Mouse (Mus musculus): Measurements from ENCODE around the gene Ptgir. TPM values are rescaled to one million over a fixed set of nuclear protein-coding genes. Genes with fewer than 3 reads are reported as not detected.
A peak's percentile ranks its signal among the peaks of the same experiment; 100 is the strongest.

The Ptgir gene
- polyA plus RNA-seq, 1 experiment from 2014 or later, result 2.2 TPM

DNA sequence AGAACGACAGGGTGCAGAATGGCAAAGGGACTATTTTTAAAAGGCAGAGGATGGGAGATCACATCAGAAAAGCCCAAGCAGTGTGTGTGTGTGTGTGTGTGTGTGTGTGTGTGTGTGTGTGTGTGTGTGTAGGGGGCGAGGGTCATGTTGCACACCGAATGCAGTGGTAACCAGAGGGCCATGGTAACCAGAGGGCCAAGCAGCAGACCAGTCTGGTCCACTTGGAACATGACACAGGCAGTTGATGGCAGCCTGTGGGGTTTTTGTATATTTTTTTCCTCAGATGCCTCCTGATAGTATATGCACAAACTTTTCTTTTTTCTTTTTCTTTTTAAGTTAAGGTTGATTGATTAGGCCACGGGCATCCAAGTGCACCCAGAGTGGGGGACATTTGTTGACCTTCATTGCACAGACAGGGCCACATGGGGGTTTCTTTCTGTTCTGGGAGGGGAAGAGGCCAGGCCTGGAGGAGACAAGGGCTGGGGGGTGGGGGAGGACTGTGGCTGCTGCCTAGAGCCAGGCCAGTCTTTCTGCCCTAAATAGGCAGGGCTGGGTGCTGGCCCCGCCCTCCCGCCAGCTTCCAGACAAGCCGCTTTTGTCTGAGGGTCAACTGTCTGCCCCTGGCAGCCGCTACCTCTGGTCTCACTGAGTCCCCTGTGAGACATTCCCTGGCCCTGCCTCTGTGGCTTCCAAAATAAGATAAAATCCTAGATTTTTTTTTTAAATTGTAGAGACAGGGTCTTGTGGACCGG is 26.3 kb upstream of the Ptgir start:
- H3K79me2 ChIP-seq (ENCODE audit: inconsistent target), result no peaks in the 10 kb centered on the region
- H3K4me3 ChIP-seq (ENCODE audit: inconsistent target), result no peak overlapping the region
- WGBS (ENCODE audit: missing documents), result 88% methylated on average over 9 of the region's 9 CpGs
- H3K36me3 ChIP-seq (ENCODE audit: inconsistent target), result no peaks in the 10 kb centered on the region
- H3K27ac ChIP-seq, result no peak overlapping the region

DNA sequence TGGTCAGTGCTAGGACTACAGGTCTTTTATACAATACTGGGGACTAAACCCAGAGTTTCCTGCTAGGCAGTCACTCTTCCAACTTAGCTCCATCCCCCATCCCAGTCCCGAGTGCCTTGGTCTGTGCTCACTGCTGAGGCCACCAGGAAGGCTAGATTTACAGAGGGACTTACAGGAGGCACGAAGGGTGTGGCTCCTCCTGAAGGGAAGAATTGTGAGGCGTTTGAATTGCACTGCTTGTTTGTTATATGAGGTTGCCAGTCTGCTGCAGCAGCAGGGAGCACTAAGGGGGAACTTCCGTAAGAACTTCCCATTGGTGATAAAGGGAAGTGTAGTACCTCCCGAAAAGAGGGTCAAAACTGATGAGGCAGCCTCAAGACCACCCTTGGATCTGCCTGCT is 25.7 kb upstream of the Ptgir start:
- Histone ChIP-seq H3K4me3 (ENCODE audit: inconsistent target) (no peak overlapping the region), H3K36me3 (ENCODE audit: inconsistent target) (no peaks in the 10 kb centered on the region), H3K27ac (no peak overlapping the region), H3K79me2 (ENCODE audit: inconsistent target) (no peaks in the 10 kb centered on the region)
- WGBS (ENCODE audit: missing documents), result 18% methylated on average over 5 of the region's 5 CpGs

DNA sequence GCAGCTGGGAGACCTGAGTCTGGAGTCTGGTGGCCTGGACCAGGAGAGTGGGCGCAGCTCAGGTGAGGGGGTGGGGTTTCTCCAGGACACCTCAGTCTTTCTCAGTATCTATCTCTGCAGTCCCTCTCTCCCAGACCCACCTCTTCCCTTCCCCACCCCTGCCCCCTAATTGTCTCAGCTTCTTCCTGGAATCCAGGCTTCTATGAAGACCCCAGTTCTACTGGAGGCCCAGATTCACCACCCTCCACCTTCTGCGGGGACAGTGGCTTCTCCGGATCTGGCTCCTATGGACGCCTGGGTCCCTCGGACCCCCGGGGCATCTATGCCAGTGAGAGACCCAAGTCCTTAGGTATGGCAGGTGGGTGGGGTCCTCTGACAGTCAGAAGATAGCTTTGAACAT is 23.1 kb upstream of the Ptgir start:
- Histone ChIP-seq H3K27ac (no peak overlapping the region), H3K79me2 (ENCODE audit: inconsistent target) (no peaks in the 10 kb centered on the region), H3K4me3 (ENCODE audit: inconsistent target) (no peak overlapping the region), H3K36me3 (ENCODE audit: inconsistent target) (no peaks in the 10 kb centered on the region)
- WGBS (ENCODE audit: missing documents), result 87% methylated on average over 3 of the region's 6 CpGs

DNA sequence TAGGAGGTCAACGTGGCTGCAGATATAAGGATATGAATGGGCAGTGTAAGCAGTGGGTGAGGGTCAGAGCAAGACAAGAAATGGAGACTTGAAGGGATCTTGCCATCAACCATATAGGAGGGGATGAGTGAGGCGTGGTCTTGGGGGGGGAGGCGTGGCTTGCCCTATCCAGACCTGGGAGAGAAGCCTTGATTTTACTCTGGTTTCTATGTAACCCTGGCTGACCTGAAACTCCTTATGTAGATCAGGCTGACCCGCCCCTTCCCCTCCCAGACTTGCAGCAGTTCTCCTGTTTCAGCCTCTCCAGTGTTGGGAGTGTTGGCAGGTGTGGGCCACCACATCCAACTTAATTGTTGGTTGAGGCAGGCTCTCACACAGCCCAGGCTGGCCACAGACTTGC is 22.0 kb upstream of the Ptgir start:
- H3K27ac ChIP-seq, result no peak overlapping the region
- H3K79me2 ChIP-seq (ENCODE audit: inconsistent target), result no peaks in the 10 kb centered on the region
- 67% methylated on average over 4 of the region's 4 CpGs for WGBS (ENCODE audit: missing documents)
- no peaks in the 10 kb centered on the region for H3K36me3 ChIP-seq (ENCODE audit: inconsistent target)
- no peak overlapping the region for H3K4me3 ChIP-seq (ENCODE audit: inconsistent target)

DNA sequence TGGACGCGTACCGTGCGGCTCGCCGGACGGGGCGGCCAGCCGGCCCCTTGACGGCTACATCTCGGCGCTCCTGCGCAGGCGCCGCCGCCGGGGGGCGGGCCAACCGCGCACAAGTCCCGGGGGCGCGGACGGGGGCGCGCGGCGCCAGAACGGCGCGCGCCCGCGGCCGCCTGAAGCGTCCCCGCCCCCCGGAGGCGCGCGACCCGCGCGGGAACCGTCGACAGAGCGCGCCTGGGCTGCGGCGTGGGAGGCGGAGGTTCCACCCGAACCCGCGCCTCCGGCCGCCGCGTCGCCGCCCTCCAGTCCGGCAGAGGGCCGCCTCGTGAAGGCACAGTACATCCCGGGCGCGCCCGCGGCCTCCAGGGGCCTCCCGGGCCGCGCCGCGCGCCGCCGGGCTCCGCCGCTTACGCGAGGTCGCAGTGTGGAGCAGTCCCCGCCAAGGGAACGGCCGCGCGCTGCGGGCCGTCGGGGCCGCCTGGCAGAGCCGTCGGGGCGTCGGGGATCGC is 21.0 kb upstream of the Ptgir start:
- 22% methylated on average over 92 of the region's 95 CpGs for WGBS (ENCODE audit: missing documents)
- H3K4me3 ChIP-seq (ENCODE audit: inconsistent target), result no peak overlapping the region

DNA sequence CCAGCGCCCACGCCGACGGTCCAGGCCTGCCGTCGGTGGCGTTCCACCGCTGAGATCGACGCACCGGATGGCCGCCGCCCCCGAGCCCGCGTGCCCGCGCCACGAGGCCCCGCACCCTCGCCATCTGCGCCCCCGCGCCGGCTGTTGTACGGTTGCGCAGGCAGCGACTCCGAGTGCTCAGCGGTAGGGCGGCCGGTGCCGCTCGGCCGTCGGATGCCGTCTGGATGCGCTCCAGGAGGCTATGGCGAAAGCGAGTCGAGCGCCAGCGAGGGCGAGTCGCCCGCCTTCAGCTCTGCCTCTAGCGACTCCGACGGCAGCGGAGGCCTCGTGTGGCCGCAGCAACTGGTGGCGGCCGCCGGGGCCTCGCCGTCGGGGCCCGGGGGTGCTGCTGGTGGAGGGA is 20.4 kb upstream of the Ptgir start:
- no peaks in the 10 kb centered on the region for H3K36me3 ChIP-seq (ENCODE audit: inconsistent target)
- 65% methylated on average over 42 of the region's 59 CpGs for WGBS (ENCODE audit: missing documents)
- H3K79me2 ChIP-seq (ENCODE audit: inconsistent target), result no peaks in the 10 kb centered on the region
- H3K27ac ChIP-seq, result no peak overlapping the region
- no peak overlapping the region for H3K4me3 ChIP-seq (ENCODE audit: inconsistent target)

More for the DNA sequence above, 21.0 kb upstream of the Ptgir start:
- no peak overlapping the region for H3K27ac ChIP-seq
- H3K79me2 ChIP-seq (ENCODE audit: inconsistent target), result no peaks in the 10 kb centered on the region
- no peaks in the 10 kb centered on the region for H3K36me3 ChIP-seq (ENCODE audit: inconsistent target)

DNA sequence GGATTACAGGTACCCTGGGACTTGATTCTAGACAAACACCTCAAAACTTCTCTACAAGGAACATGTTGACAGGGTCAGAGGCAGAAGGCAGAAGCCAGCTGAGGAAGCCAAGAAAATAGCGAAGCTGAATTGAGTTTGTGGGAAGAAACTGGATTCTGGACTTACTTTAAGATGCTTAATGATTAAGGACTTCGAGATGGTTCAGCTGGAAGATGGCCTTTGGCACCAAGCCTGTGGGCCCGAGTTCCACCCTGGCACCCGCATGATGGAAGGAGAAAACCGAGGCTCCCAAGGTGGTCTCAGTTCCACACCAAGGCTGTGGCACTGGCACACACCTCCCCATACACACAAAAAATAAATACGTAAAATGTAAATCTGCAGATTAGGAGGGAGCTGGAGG is 15.8 kb upstream of the Ptgir start:
- H3K79me2 ChIP-seq (ENCODE audit: inconsistent target), result no peaks in the 10 kb centered on the region
- no peaks in the 10 kb centered on the region for H3K36me3 ChIP-seq (ENCODE audit: inconsistent target)
- H3K4me3 ChIP-seq (ENCODE audit: inconsistent target), result no peak overlapping the region
- WGBS (ENCODE audit: missing documents), result 74% methylated on average over 6 of the region's 6 CpGs
- no peak overlapping the region for H3K27ac ChIP-seq

DNA sequence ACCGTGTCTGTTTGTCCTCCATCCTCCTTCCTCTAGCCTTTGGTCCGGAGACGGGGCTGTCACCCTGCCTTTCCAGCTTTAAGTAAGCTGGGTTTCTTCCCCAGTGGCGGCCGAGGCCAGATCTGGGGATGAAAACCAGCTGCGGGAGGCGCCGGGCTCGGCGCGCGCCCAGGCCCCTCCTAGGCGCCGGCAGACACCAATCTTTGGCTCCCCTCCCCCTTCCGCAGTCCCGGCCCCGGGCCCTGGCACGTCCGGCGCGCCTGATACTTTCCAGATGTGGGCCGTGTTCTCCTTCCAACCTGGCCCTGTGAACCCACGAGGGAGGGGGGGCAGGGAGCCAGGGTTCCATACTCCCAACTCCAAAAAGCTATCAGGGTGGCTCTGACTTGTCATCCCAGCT is 15.3 kb upstream of the Ptgir start:
- H3K27ac ChIP-seq, result no peak overlapping the region
- H3K36me3 ChIP-seq (ENCODE audit: inconsistent target), result no peaks in the 10 kb centered on the region
- no peak overlapping the region for H3K4me3 ChIP-seq (ENCODE audit: inconsistent target)
- H3K79me2 ChIP-seq (ENCODE audit: inconsistent target), result no peaks in the 10 kb centered on the region
- 14% methylated on average over 23 of the region's 23 CpGs for WGBS (ENCODE audit: missing documents)

DNA sequence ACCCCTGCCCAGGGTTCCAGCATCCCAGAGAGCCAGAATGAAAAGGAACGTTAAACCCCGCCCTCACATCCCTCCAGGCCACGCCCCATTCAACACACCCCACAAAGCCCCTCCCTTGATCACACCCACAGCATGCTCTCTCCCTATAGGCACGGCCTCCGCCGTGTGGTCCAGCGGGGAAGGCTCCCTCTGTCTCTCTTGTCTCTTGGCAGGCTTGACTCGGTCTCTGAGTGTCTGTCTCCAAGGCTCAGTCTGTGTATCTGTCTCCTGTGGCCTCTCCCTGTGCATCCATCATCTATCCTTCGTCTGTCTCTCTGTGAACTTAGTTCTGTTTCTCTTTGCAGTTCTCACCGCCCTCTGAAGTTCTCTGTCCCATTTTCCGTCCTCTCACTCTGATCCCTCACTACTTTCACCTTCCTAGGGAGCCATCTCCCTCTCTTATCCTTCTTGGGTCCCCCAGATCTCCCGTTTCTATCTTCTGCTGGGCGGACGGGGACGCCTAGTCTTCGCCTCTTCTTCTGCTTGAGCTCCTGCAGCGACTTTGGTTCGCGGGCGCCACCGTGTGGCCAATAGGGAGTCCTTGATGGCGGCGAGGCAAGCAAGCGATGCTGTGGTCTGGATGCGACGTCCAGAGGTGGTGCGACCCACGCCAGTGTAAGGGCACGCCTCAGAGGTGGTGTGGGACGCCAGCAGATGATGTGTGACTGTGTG is 14.5 kb upstream of the Ptgir start, which contains the start of gene Gng8:
Gene Gng8 (plus strand): TSS at position 146 of the 711 bp plus-strand sequence.
- Histone ChIP-seq H3K4me3 (ENCODE audit: inconsistent target) (peak within 1 kb of the TSS; percentile 15; the same call in 1 of the 2 replicates), H3K36me3 (ENCODE audit: inconsistent target) (no peaks in the 10 kb centered on the region), H3K27ac (no peak within 1 kb of the TSS), H3K79me2 (ENCODE audit: inconsistent target) (no peaks in the 10 kb centered on the region)
- 1% methylated on average over 30 of the region's 30 CpGs for WGBS (ENCODE audit: missing documents)

DNA sequence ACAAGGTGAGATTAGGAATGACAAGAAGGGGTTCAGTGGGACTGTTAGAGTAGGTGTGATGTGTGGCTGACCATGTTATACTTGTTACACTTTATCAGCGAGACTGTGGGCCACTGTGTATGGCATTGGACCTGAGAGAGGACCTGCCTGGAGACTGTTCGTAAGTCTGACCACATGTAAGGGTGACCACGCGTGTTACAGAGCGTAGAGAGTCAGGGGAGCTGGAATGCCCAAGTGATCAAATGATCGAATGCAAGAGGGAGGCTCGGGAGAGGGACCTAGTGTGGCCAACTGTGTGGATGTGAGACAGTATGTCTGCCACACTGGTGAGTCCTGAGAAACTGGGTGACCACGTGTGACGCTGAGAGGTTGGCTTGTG is 13.9 kb upstream of the Ptgir start:
- no peaks in the 10 kb centered on the region for H3K79me2 ChIP-seq (ENCODE audit: inconsistent target)
- 51% methylated on average over 9 of the region's 9 CpGs for WGBS (ENCODE audit: missing documents)
- no peak overlapping the region for H3K4me3 ChIP-seq (ENCODE audit: inconsistent target)

DNA sequence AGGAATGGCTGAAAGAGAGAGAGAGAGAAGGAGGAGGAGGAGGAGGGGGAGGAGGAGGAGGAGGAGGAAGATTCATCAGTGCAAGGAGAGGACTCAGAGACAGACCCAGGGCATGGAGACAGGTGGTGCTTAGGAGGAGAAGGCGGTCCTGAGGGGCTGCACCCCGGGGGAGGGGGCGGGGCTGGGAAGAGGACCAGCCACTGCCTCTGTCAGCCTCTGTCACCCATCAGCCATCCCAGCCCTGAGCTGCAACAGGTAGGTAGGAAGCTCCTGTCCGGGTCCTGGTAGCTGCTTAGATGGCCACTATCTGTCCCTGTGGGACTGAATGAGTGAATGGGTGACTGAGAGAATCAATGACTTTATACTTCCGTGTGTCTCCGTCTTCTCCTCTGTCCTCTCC is 12.7 kb upstream of the Ptgir start:
- WGBS (ENCODE audit: missing documents), result 38% methylated on average over 6 of the region's 6 CpGs
- Histone ChIP-seq H3K36me3 (ENCODE audit: inconsistent target) (no peaks in the 10 kb centered on the region), H3K4me3 (ENCODE audit: inconsistent target) (no peak overlapping the region), H3K79me2 (ENCODE audit: inconsistent target) (no peaks in the 10 kb centered on the region), H3K27ac (no peak overlapping the region)

More for the DNA sequence above, 13.9 kb upstream of the Ptgir start:
- no peak overlapping the region for H3K27ac ChIP-seq
- no peaks in the 10 kb centered on the region for H3K36me3 ChIP-seq (ENCODE audit: inconsistent target)

DNA sequence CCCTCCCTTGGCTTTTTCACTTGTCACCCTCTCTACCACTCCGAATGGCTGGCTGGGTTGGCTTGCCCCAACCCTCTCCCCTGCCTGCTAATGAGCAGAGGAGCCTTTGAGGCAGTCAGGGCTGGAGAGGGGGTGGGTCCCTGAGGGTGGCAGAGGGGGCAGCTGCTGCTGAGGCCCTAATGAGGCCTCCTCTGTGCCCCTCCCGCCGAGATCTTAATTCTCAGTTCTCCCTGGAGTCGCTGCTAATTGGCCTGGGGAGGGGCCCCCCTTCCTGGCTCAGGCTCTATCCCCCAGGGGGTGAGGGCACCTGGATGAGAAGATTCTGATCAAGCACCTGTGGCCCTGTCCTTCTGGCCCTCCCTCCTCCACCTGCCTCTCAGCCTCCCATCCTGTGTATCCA is 12.0 kb upstream of the Ptgir start:
- WGBS (ENCODE audit: missing documents), result 53% methylated on average over 4 of the region's 4 CpGs
- H3K4me3 ChIP-seq (ENCODE audit: inconsistent target), result no peak overlapping the region
- H3K27ac ChIP-seq, result no peak overlapping the region

DNA sequence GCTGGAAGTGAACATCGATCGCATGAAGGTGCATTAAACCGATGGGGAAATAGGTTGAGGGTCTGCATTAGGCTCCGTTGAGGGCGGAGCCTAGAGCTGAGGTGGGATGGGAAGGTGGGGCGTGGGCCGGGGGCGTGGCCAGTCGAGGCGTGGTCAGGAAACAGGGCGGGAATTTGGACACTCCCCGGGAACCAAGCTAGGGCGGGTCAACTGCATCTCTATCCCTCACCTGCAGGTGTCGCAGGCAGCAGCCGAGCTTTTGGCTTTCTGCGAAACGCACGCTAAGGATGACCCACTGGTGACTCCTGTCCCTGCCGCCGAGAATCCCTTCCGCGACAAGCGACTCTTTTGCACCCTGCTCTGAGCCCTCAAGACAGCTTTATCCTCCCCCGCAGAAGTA is 11.3 kb upstream of the Ptgir start:
- H3K27ac ChIP-seq, result no peak overlapping the region
- no peaks in the 10 kb centered on the region for H3K79me2 ChIP-seq (ENCODE audit: inconsistent target)
- H3K36me3 ChIP-seq (ENCODE audit: inconsistent target), result no peaks in the 10 kb centered on the region
- H3K4me3 ChIP-seq (ENCODE audit: inconsistent target), result no peak overlapping the region
- WGBS (ENCODE audit: missing documents), result 3% methylated on average over 23 of the region's 24 CpGs

More for the DNA sequence above, 12.0 kb upstream of the Ptgir start:
- H3K79me2 ChIP-seq (ENCODE audit: inconsistent target), result no peaks in the 10 kb centered on the region
- H3K36me3 ChIP-seq (ENCODE audit: inconsistent target), result no peaks in the 10 kb centered on the region

DNA sequence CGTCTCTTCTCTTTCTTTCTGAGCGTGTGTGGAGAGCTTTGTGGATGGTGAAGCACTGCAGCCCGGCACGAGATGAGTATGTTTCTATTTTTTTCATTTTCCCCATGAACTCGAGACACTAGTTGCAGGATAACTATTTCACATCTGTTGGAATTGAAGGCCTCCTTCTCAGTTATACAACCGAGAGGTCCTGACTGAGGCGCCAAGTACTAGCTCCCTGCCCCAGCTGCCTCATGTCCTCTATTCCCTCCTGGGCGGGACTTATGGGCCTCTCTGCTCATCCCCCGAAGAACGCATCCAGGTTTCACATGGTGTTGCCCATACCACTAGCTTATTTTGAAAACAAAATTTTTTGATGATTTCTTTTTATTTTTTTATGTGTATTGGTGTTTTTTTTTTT is 10.8 kb upstream of the Ptgir start:
- H3K79me2 ChIP-seq (ENCODE audit: inconsistent target), result no peaks in the 10 kb centered on the region
- H3K27ac ChIP-seq, result no peak overlapping the region
- H3K36me3 ChIP-seq (ENCODE audit: inconsistent target), result no peaks in the 10 kb centered on the region
- H3K4me3 ChIP-seq (ENCODE audit: inconsistent target), result no peak overlapping the region
- 48% methylated on average over 10 of the region's 10 CpGs for WGBS (ENCODE audit: missing documents)

DNA sequence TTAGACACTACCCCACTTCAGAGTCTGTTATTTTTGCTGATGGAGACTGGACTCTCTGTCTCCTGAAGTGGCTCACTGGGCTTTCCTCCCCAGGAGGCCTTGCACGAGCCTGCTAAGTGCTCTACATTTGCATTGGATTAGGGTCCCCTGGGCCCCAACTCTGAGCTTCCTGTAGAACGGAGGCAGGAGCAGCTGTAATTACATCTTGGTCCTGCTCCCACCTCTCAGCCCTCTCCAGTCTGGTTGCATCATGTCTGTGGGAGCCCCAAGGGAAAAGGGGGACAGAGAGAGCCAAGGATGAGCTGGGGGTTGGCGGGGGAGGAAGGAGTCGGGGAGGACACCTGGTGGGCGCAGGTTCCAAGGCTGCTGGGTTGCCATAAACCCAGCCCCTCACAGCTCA is 5.8 kb upstream of the Ptgir start:
- 64% methylated on average over 5 of the region's 5 CpGs for WGBS (ENCODE audit: missing documents)
- Histone ChIP-seq H3K4me3 (ENCODE audit: inconsistent target) (no peak overlapping the region), H3K27ac (0 out of 2 replicates have a peak overlapping the region, but pooled peaks have one; percentile 25), H3K79me2 (ENCODE audit: inconsistent target) (no peaks in the 10 kb centered on the region), H3K36me3 (ENCODE audit: inconsistent target) (no peaks in the 10 kb centered on the region)

Data from macrophage (primary cell).